11 mouse cellular contexts compared by ENCODE assay signal in genomic region chr4:148876867-148877266, GRCm38 (mm10).
"Had no signal": no experiment of that assay in that cellular context is flagged by ENCODE, and none has a peak within 500 bp of the region (broad histone marks: within the 10 kb centered on the region; RNA-seq: fewer than 3 reads in every experiment).

No protein-coding gene starts in this region.

- H3K9ac ChIP-seq: liver, embryonic 15.5 days; midbrain, embryonic 13.5 days had no signal

- H3K36me3 ChIP-seq: limb, embryonic 10.5 days; liver, embryonic 15.5 days; midbrain, embryonic 13.5 days had no signal

- H3K4me2 ChIP-seq: liver, embryonic 11.5 days; liver, embryonic 15.5 days; midbrain, embryonic 13.5 days had no signal

- H3K4me3 ChIP-seq: left cerebral cortex, adult 2 months; limb, embryonic 10.5 days; liver, embryonic 15.5 days; midbrain, embryonic 13.5 days had no signal

- DNase-seq: kidney, postnatal 25 days; lung, adult 2 months; lung, postnatal 36 days; thymus, postnatal 4 days had no signal

- H3K9me3 ChIP-seq: limb, embryonic 10.5 days; liver, embryonic 15.5 days; midbrain, embryonic 13.5 days had no signal

- ATAC-seq: lung, postnatal 0 days; midbrain, embryonic 13.5 days had no signal

- H3K27ac ChIP-seq: left cerebral cortex, adult 2 months; limb, embryonic 10.5 days; liver, embryonic 15.5 days; midbrain, embryonic 13.5 days; stomach, postnatal 0 days had no signal
